Mouse (Mus musculus): ENCODE results near the gene Map3k15. TPM values are rescaled to one million over a fixed set of nuclear protein-coding genes. Genes with fewer than 3 reads are reported as not detected.
A peak's percentile ranks its signal among the peaks of the same experiment; 100 is the strongest.

Gene Map3k15
- polyA plus RNA-seq, 1 experiment from 2014 or later, result 0.34 TPM

DNA sequence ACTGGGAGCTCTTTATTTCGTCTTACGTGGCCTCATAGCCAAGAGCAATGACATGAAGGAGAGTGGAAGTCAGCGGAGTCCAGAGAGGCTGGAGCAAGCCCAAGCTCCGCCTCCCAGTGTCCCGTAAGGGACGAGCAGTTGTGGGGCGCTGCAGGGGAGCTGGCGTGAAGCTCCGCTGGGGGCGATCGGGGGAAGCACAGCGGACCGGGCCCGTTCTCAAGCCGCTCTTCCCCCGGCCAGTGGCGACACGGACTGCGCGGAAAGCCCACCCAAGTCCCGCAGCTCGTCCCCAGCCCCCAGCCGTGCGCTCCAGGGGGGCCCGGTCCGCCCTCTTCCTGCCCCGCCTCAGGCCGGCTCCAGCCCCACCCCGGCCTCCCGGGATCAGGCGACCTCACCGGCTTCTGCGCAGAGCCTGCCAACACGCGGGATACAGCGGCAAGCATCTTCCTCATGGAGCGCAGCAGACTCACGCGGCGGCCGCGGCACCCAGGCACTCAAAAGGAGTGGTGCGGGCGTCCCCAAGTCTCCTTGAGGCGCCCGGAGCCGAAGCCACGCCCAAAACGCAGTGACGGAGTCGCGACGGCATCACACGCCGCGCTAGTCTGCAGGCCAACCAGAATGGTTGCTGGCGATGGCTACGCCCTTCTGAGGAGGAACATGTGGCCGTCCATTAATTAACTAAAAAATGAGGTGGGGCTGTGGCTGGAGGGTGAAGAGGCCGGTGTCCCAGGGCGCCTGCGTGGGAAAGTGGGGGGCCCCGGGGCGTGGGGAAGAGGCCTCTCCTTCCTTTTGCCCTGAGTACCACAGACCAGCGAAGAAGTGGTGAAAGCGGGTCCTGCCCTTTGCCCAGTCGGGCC is 149.9 kb downstream of the Map3k15 start, which contains the start of gene Pdha1:
Gene Pdha1, minus strand, starts transcription at position 553 of the 857 bp plus-strand sequence.
- no peaks in the 10 kb centered on the region for H3K27me3 ChIP-seq (ENCODE audit: control insufficient read depth, insufficient read depth, low read length)
- peak within 1 kb of the TSS; percentile 93 for H3K27ac ChIP-seq (ENCODE audit: low read depth, low read length)
- peak within 1 kb of the TSS; percentile 63 for H3K4me3 ChIP-seq (ENCODE audit: low read depth, low read length)
- H3K4me2 ChIP-seq, result peak within 1 kb of the TSS; percentile 70
- no peaks in the 10 kb centered on the region for H3K9me3 ChIP-seq (replicated peaks; ENCODE audit: control insufficient read depth, low read length)
- peak within 1 kb of the TSS; percentile 82 for H3K9ac ChIP-seq (ENCODE audit: low read depth, low read length)
- H3K36me3 ChIP-seq (ENCODE audit: control insufficient read depth, insufficient read depth, low read length), result no peaks in the 10 kb centered on the region
- 12% methylated on average over 57 of the region's 67 CpGs for WGBS (ENCODE audit: insufficient replicate concordance)
- ATAC-seq (replicated peaks; ENCODE audit: insufficient number of reproducible peaks, low FRiP score, low TSS enrichment), result peak; percentile 91
- H3K4me1 ChIP-seq (ENCODE audit: control insufficient read depth, insufficient read depth, low read length), result no peaks in the 10 kb centered on the region; the same call in 1 of the 2 replicates

DNA sequence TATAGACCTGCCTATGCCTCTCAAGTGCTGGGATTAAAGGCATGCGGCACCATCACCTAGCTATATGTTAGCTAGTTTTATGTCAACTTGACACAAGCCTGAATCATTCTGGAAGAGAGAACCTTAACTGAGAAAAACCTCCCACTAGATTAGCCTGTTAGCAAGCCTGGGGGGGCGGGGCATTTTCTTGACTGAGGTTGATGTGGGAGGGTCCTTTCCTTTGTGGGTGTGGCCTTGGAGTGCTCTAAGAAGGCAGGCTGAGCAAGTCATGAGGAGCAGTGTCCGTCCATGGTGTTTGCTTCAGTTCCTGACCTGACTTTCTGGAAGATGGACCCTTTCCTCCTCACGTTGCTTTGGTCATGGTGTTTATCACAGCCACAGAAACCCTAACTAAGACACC is 158.6 kb downstream of the Map3k15 start:
- Histone ChIP-seq H3K4me1 (ENCODE audit: control insufficient read depth, insufficient read depth, low read length) (no peaks in the 10 kb centered on the region), H3K9me3 (replicated peaks; ENCODE audit: control insufficient read depth, low read length) (no peaks in the 10 kb centered on the region), H3K9ac (ENCODE audit: low read depth, low read length) (no peak overlapping the region), H3K4me2 (no peak overlapping the region), H3K27me3 (ENCODE audit: control insufficient read depth, insufficient read depth, low read length) (no peaks in the 10 kb centered on the region), H3K4me3 (ENCODE audit: low read depth, low read length) (no peak overlapping the region), H3K36me3 (ENCODE audit: control insufficient read depth, insufficient read depth, low read length) (no peaks in the 10 kb centered on the region), H3K27ac (ENCODE audit: low read depth, low read length) (no peak overlapping the region)
- WGBS (ENCODE audit: insufficient replicate concordance), result 71% methylated on average over 4 of the region's 4 CpGs
- no peak for ATAC-seq (replicated peaks; ENCODE audit: insufficient number of reproducible peaks, low FRiP score, low TSS enrichment)

DNA sequence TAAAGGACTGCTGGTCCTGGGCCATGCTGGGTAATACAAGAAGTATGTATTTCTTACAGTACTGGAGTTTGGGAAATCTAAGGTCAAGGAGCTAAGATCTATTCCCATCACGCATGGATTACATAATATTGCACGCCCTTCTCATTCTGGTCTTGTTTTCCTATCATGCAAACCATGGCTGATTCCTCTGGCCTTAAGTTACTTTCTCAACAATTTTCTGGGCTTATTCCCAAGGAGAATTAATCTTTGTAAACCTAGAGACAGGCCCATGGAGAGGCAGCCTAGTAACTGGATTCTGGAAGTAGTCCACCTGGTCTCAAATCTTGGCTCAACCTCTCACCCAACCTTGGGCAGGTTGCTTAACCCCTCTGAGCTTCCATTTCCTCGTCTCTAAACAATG is 159.2 kb downstream of the Map3k15 start:
- no peak overlapping the region for H3K4me2 ChIP-seq
- H3K36me3 ChIP-seq (ENCODE audit: control insufficient read depth, insufficient read depth, low read length), result no peaks in the 10 kb centered on the region
- no peaks in the 10 kb centered on the region for H3K27me3 ChIP-seq (ENCODE audit: control insufficient read depth, insufficient read depth, low read length)
- H3K9me3 ChIP-seq (replicated peaks; ENCODE audit: control insufficient read depth, low read length), result no peaks in the 10 kb centered on the region
- WGBS (ENCODE audit: insufficient replicate concordance), result 80% methylated on average over 3 of the region's 3 CpGs
- H3K9ac ChIP-seq (ENCODE audit: low read depth, low read length), result no peak overlapping the region
- no peak overlapping the region for H3K27ac ChIP-seq (ENCODE audit: low read depth, low read length)
- ATAC-seq (replicated peaks; ENCODE audit: insufficient number of reproducible peaks, low FRiP score, low TSS enrichment), result no peak
- no peak overlapping the region for H3K4me3 ChIP-seq (ENCODE audit: low read depth, low read length)
- no peaks in the 10 kb centered on the region for H3K4me1 ChIP-seq (ENCODE audit: control insufficient read depth, insufficient read depth, low read length)

DNA sequence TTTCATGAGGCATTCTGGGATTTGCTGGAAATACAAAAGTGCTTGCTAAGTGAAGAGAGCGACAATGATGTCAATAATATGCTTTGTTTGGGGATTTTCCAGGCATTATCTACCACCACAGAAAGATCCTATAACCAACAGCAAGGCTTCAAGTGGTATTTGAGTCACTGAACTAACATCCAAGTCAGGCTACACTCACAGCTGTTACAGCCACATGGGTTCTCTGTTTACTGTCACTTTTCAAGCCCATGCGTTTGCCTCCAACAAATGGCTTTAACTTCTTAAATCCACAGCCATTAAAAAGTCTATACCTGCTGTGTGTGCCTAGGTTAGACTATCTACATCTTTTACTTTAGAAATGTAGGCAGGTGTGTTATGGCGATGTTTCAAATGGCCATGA is 160.6 kb downstream of the Map3k15 start:
- Histone ChIP-seq H3K36me3 (ENCODE audit: control insufficient read depth, insufficient read depth, low read length) (no peaks in the 10 kb centered on the region), H3K4me2 (no peak overlapping the region), H3K9me3 (replicated peaks; ENCODE audit: control insufficient read depth, low read length) (no peaks in the 10 kb centered on the region), H3K27me3 (ENCODE audit: control insufficient read depth, insufficient read depth, low read length) (no peaks in the 10 kb centered on the region), H3K4me1 (ENCODE audit: control insufficient read depth, insufficient read depth, low read length) (no peaks in the 10 kb centered on the region), H3K4me3 (ENCODE audit: low read depth, low read length) (no peak overlapping the region), H3K9ac (ENCODE audit: low read depth, low read length) (no peak overlapping the region), H3K27ac (ENCODE audit: low read depth, low read length) (no peak overlapping the region)
- no peak for ATAC-seq (replicated peaks; ENCODE audit: insufficient number of reproducible peaks, low FRiP score, low TSS enrichment)
- WGBS (ENCODE audit: insufficient replicate concordance), result 80% methylated on average over 3 of the region's 3 CpGs

DNA sequence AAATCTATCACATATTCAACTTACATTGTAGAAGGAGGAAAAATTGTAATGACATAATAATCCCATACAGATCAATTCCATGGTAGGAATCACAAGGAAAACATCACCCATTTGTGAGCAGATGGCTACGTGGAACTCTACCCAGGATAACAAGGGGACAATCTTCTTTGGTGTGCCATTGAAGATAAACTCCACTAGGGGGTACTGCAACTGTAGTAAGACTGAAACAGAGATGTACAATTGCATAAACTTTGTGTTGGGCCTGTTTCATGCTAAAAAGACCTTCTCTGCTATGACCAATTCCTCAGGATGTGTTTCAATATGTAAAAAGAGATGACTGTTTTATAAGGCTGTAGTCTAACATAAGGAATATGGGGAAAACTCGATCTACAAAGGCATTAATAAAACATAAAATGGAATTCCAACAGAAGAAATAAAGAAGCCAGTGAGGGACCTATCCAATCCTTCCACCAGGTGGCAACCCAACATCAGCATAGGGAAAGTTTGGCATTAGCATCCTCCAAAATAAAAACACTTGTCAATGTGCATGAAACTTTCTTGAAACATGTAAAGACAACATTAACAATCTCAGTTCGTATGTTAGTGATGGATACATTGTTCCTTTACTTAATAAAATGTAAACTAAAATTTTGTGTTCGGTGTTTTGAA is 165.0 kb downstream of the Map3k15 start:
- no peak overlapping the region for H3K9ac ChIP-seq (ENCODE audit: low read depth, low read length)
- H3K4me1 ChIP-seq (ENCODE audit: control insufficient read depth, insufficient read depth, low read length), result no peaks in the 10 kb centered on the region
- no peak overlapping the region for H3K4me2 ChIP-seq
- ATAC-seq (replicated peaks; ENCODE audit: insufficient number of reproducible peaks, low FRiP score, low TSS enrichment), result no peak
- H3K4me3 ChIP-seq (ENCODE audit: low read depth, low read length), result no peak overlapping the region
- H3K36me3 ChIP-seq (ENCODE audit: control insufficient read depth, insufficient read depth, low read length), result no peaks in the 10 kb centered on the region
- H3K9me3 ChIP-seq (replicated peaks; ENCODE audit: control insufficient read depth, low read length), result no peaks in the 10 kb centered on the region
- no peak overlapping the region for H3K27ac ChIP-seq (ENCODE audit: low read depth, low read length)
- no peaks in the 10 kb centered on the region for H3K27me3 ChIP-seq (ENCODE audit: control insufficient read depth, insufficient read depth, low read length)
- 51% methylated on average over 4 of the region's 4 CpGs for WGBS (ENCODE audit: insufficient replicate concordance)

DNA sequence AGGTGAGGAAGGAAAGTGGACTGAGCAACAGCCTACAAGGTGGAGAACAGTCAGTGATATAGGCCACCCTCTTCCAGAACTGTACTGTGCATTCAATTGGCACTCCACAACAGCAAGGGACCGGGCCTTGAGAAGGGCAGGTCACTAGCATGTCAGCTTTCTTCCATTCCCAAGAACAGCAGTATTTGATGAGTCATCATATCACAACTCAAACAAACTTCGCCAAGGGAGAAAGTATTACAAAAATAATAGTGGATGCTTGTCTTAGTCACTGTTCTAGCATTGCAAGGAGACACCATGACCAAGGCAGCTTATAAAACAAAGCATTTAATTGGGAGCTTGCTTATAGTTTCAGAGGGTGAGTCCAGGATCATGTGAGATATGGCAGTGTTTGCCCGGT is 176.0 kb downstream of the Map3k15 start:
- no peak for ATAC-seq (replicated peaks; ENCODE audit: insufficient number of reproducible peaks, low FRiP score, low TSS enrichment)
- Histone ChIP-seq H3K9me3 (replicated peaks; ENCODE audit: control insufficient read depth, low read length) (no peaks in the 10 kb centered on the region), H3K4me2 (no peak overlapping the region), H3K27me3 (ENCODE audit: control insufficient read depth, insufficient read depth, low read length) (no peaks in the 10 kb centered on the region), H3K27ac (ENCODE audit: low read depth, low read length) (no peak overlapping the region), H3K4me3 (ENCODE audit: low read depth, low read length) (no peak overlapping the region), H3K9ac (ENCODE audit: low read depth, low read length) (no peak overlapping the region), H3K36me3 (ENCODE audit: control insufficient read depth, insufficient read depth, low read length) (no peaks in the 10 kb centered on the region), H3K4me1 (ENCODE audit: control insufficient read depth, insufficient read depth, low read length) (no peaks in the 10 kb centered on the region)
- 83% methylated on average over 3 of the region's 3 CpGs for WGBS (ENCODE audit: insufficient replicate concordance)

DNA sequence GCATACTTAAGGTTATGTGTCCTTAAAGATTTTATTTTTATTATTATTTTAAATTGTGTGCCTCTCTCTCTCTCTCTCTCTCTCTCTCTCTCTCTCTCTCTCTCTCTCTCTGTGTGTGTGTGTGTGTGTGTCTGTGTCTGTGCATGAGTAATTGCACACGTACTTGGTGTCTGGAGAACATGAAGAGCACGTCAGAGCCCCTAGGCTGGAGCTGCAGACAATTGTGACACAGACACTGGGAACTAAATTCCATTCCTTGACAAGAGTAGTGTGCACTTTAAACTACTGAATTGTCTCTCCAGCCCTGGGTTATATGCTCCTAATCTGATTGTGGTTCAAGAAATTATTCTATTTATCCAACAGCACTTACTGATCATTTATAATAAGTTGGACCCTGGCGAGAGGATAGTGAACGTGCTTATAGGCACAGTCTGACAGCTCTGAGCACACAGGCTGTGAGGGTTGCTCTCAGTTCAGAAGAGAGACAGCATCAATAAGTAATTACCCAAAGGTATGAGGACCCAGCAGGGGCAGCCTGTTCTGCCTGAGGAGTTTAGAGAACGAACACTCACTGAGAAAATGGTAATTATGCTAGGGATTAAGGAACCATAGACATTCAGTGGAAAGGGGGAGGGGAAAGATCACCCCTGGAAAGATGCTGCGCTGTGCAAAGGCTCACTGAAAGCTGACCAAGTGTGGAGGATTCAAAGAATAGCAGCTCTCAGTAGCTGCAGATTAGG is 178.2 kb downstream of the Map3k15 start:
- Histone ChIP-seq H3K4me3 (ENCODE audit: low read depth, low read length) (no peak overlapping the region), H3K4me1 (ENCODE audit: control insufficient read depth, insufficient read depth, low read length) (no peaks in the 10 kb centered on the region), H3K4me2 (no peak overlapping the region), H3K9ac (ENCODE audit: low read depth, low read length) (no peak overlapping the region), H3K36me3 (ENCODE audit: control insufficient read depth, insufficient read depth, low read length) (no peaks in the 10 kb centered on the region), H3K27ac (ENCODE audit: low read depth, low read length) (no peak overlapping the region), H3K9me3 (replicated peaks; ENCODE audit: control insufficient read depth, low read length) (no peaks in the 10 kb centered on the region), H3K27me3 (ENCODE audit: control insufficient read depth, insufficient read depth, low read length) (no peaks in the 10 kb centered on the region)
- no peak for ATAC-seq (replicated peaks; ENCODE audit: insufficient number of reproducible peaks, low FRiP score, low TSS enrichment)
- whole genome bisulfite sequencing (ENCODE audit: insufficient replicate concordance), result 47% methylated on average over 6 of the region's 6 CpGs

DNA sequence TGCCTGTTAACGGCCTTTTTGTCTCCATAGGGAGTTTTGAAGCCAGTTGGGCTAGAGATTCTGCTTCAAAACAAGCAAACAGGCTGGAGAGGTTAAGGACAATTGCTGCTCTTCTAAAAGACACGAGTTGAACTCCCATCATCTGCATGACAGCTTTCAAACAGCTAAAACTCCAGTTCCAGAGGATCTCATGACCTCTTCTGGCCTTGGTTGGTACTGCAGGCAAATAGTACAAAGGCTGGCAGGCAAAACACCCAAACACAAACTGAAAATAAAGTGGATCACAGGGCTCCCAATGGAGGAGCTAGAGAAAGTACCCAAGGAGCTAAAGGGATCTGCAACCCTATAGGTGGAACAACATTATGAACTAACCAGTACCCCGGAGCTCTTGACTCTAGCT is 181.9 kb downstream of the Map3k15 start:
- Histone ChIP-seq H3K9me3 (replicated peaks; ENCODE audit: control insufficient read depth, low read length) (no peaks in the 10 kb centered on the region), H3K4me2 (no peak overlapping the region), H3K36me3 (ENCODE audit: control insufficient read depth, insufficient read depth, low read length) (no peaks in the 10 kb centered on the region), H3K27me3 (ENCODE audit: control insufficient read depth, insufficient read depth, low read length) (no peaks in the 10 kb centered on the region), H3K27ac (ENCODE audit: low read depth, low read length) (no peak overlapping the region), H3K9ac (ENCODE audit: low read depth, low read length) (no peak overlapping the region), H3K4me1 (ENCODE audit: control insufficient read depth, insufficient read depth, low read length) (no peaks in the 10 kb centered on the region), H3K4me3 (ENCODE audit: low read depth, low read length) (no peak overlapping the region)
- WGBS (ENCODE audit: insufficient replicate concordance), result 11% methylated on average over 2 of the region's 3 CpGs
- no peak for ATAC-seq (replicated peaks; ENCODE audit: insufficient number of reproducible peaks, low FRiP score, low TSS enrichment)
